Mouse (Mus musculus) C2C12 (cell line): ENCODE data around the gene Plekhg5.

Experiments used
- CEBPB ChIP-seq: IDR thresholded peaks from one replicate; pipeline ENCODE4 v1.6.1; 2011; ENCODE audit warnings: low read depth, mild to moderate bottlenecking, control low read depth, moderate library complexity
- CTCF ChIP-seq: IDR thresholded peaks from one replicate; pipeline ENCODE4 v1.5.1; 2011; ENCODE audit not compliant: control insufficient read depth, insufficient read depth, insufficient read length
- FOSL1 ChIP-seq: IDR thresholded peaks from one replicate; pipeline ENCODE4 v1.8.0; 2011; ENCODE audit warnings: mild to moderate bottlenecking, low read length; ENCODE audit not compliant: poor library complexity, insufficient read depth, severe bottlenecking
- MAX ChIP-seq: IDR thresholded peaks from one replicate; pipeline ENCODE4 v1.6.1; 2011; ENCODE audit warnings: mild to moderate bottlenecking, control low read depth
- MYOD1 ChIP-seq: IDR thresholded peaks from one replicate; pipeline ENCODE4 v1.6.1; 2011; ENCODE audit warnings: low read depth; ENCODE audit not compliant: control insufficient read depth, insufficient read length
- MYOG ChIP-seq: IDR thresholded peaks from one replicate; pipeline ENCODE4 v1.6.1; 2011; ENCODE audit not compliant: control insufficient read depth, insufficient read length; ENCODE audit errors: extremely low read depth
- USF1 ChIP-seq: IDR thresholded peaks from one replicate; pipeline ENCODE4 v1.6.1; 2011; ENCODE audit warnings: low read depth, mild to moderate bottlenecking, control low read depth, moderate library complexity

GRCm38 (mm10) chr4:152038985-152039830, 33.1 kb upstream of the Plekhg5 start, which contains the start of gene Nol9:
- TF ChIP-seq CTCF (peak; percentile 98), CEBPB (no peak), FOSL1 (no peak), MAX (no peak), USF1 (no peak), MYOD1 (no peak), MYOG (no peak)
